Mouse (Mus musculus): ENCODE measurements around the gene Acaca. TPM values are rescaled to one million over a fixed set of nuclear protein-coding genes. Genes with fewer than 3 reads are reported as not detected.

Acaca gene
- polyA plus RNA-seq (2015; fragmentation: Illumina TruSeq; extraction: RNeasy Lipid Tissue Mini Kit (QIAGEN cat#74804); ENCODE audit: insufficient read depth, low replicate concordance) = 16.4 TPM

GRCm38 (mm10) chr11:84128943-84129798 lies at the start of gene Acaca, which contains the start of gene Tada2a:
Acaca (plus strand) TSS chr11:84129672.
Tada2a (minus strand) TSS chr11:84129600.

GRCm38 (mm10) chr11:84167046-84167526 lies 37.6 kb downstream of the Acaca start, which contains the start of gene Gm11437:
Gm11437 (minus strand) TSS chr11:84167476.

Other genes starting within 250 kb of the Acaca start
- gene Ddx52, start 187.6 kb upstream of the Acaca start, polyA plus RNA-seq (2015; fragmentation: Illumina TruSeq; extraction: RNeasy Lipid Tissue Mini Kit (QIAGEN cat#74804); ENCODE audit: insufficient read depth, low replicate concordance) = 57.5 TPM
- gene Synrg, start 165.2 kb upstream of the Acaca start, polyA plus RNA-seq (2015; fragmentation: Illumina TruSeq; extraction: RNeasy Lipid Tissue Mini Kit (QIAGEN cat#74804); ENCODE audit: insufficient read depth, low replicate concordance) = 37.7 TPM
- gene Dusp14, start 60.4 kb upstream of the Acaca start, polyA plus RNA-seq (2015; fragmentation: Illumina TruSeq; extraction: RNeasy Lipid Tissue Mini Kit (QIAGEN cat#74804); ENCODE audit: insufficient read depth, low replicate concordance) = 0.80 TPM
- gene Tada2a, start 72 bp upstream of the Acaca start, polyA plus RNA-seq (2015; fragmentation: Illumina TruSeq; extraction: RNeasy Lipid Tissue Mini Kit (QIAGEN cat#74804); ENCODE audit: insufficient read depth, low replicate concordance) = 12.6 TPM
- gene Gm11437, start 37.8 kb downstream of the Acaca start, polyA plus RNA-seq (2015; fragmentation: Illumina TruSeq; extraction: RNeasy Lipid Tissue Mini Kit (QIAGEN cat#74804); ENCODE audit: insufficient read depth, low replicate concordance) = not detected

Data from spleen, adult 10 weeks (tissue).